Mouse (Mus musculus): Measurements from ENCODE around the gene Adamts4. TPM values are rescaled to one million over a fixed set of nuclear protein-coding genes. Genes with fewer than 3 reads are reported as not detected.
A peak's percentile ranks its signal among the peaks of the same experiment; 100 is the strongest.
"Not testable (repeated sequence)": the region's sequence is repeated elsewhere in the genome, so short reads cannot be mapped to it uniquely, and the experiment has no call there.

Adamts4 gene
- total and polyA plus RNA-seq, 2 experiments = 0.09 to 0.37 TPM

- TF ChIP-seq CTCF (IDR thresholded peaks at IDR 0.05; ENCODE audit: low read depth, low read length) (no peak), POLR2A (IDR thresholded peaks at IDR 0.05; ENCODE audit: extremely low read depth, insufficient read depth, low read length) (no peak)
- WGBS = 15% methylated on average over 5 of the region's 5 CpGs
- H3K36me3 ChIP-seq (ENCODE audit: control insufficient read depth, insufficient read depth, low read length) = peaks cover 6% of the 10 kb centered on the region; the same call in 1 of the 2 replicates
- peak overlapping the region; percentile 84 for H3K4me3 ChIP-seq (ENCODE audit: insufficient read depth, low read depth, low read length)
- no peaks in the 10 kb centered on the region for H3K27me3 ChIP-seq (ENCODE audit: control insufficient read depth, insufficient read depth, low read length)
- peak overlapping the region; percentile 87 for H3K9ac ChIP-seq (ENCODE audit: low read depth, low read length)
- peaks cover 6% of the 10 kb centered on the region; the same call in 1 of the 2 replicates for H3K79me2 ChIP-seq (ENCODE audit: control insufficient read depth, insufficient read depth, low read length)
- peak overlapping the region; percentile 94 for H3K27ac ChIP-seq (replicated peaks; ENCODE audit: insufficient read depth, low read depth, low read length)
- no peak for DNase-seq (ENCODE audit: extremely low read depth, low read depth, low spot score)
- H3K4me1 ChIP-seq (ENCODE audit: control insufficient read depth, insufficient read depth, low read length) = no peaks in the 10 kb centered on the region
Observed at GRCm38 (mm10) chr1:171293906-171294297, 43.7 kb downstream of the Adamts4 start.

- under 1% methylated on average over 42 of the region's 42 CpGs for WGBS
- Histone ChIP-seq H3K36me3 (ENCODE audit: control insufficient read depth, insufficient read depth, low read length) (peaks cover under 1% of the 10 kb centered on the region; the same call in 1 of the 2 replicates), H3K27ac (replicated peaks; ENCODE audit: insufficient read depth, low read depth, low read length) (peak within 1 kb of the TSS; percentile 94), H3K27me3 (ENCODE audit: control insufficient read depth, insufficient read depth, low read length) (no peaks in the 10 kb centered on the region), H3K4me3 (ENCODE audit: insufficient read depth, low read depth, low read length) (peak within 1 kb of the TSS; percentile 84), H3K4me1 (ENCODE audit: control insufficient read depth, insufficient read depth, low read length) (no peaks in the 10 kb centered on the region), H3K79me2 (ENCODE audit: control insufficient read depth, insufficient read depth, low read length) (peaks cover 6% of the 10 kb centered on the region; the same call in 1 of the 2 replicates), H3K9ac (ENCODE audit: low read depth, low read length) (peak within 1 kb of the TSS; percentile 87)
- TF ChIP-seq POLR2A (IDR thresholded peaks at IDR 0.05; ENCODE audit: extremely low read depth, insufficient read depth, low read length) (0 out of 2 replicates have a peak, but pooled peaks have one; percentile 18), CTCF (IDR thresholded peaks at IDR 0.05; ENCODE audit: low read depth, low read length) (no peak)
- peak; percentile 91 for DNase-seq (ENCODE audit: extremely low read depth, low read depth, low spot score)
Observed at GRCm38 (mm10) chr1:171294298-171295062, 44.3 kb downstream of the Adamts4 start, which contains the start of gene Ufc1. Ufc1 (minus strand) TSS chr1:171295024.

GRCm38 (mm10) chr1:171295063-171295402, 44.8 kb downstream of the Adamts4 start:
- Histone ChIP-seq H3K27me3 (ENCODE audit: control insufficient read depth, insufficient read depth, low read length) (no peaks in the 10 kb centered on the region), H3K4me3 (ENCODE audit: insufficient read depth, low read depth, low read length) (peak overlapping the region; percentile 84), H3K4me1 (ENCODE audit: control insufficient read depth, insufficient read depth, low read length) (no peaks in the 10 kb centered on the region), H3K27ac (replicated peaks; ENCODE audit: insufficient read depth, low read depth, low read length) (no peak overlapping the region), H3K79me2 (ENCODE audit: control insufficient read depth, insufficient read depth, low read length) (peaks cover 6% of the 10 kb centered on the region; the same call in 1 of the 2 replicates), H3K9ac (ENCODE audit: low read depth, low read length) (no peak overlapping the region), H3K36me3 (ENCODE audit: control insufficient read depth, insufficient read depth, low read length) (no peaks in the 10 kb centered on the region)
- DNase-seq (ENCODE audit: extremely low read depth, low read depth, low spot score) = no peak
- TF ChIP-seq POLR2A (IDR thresholded peaks at IDR 0.05; ENCODE audit: extremely low read depth, insufficient read depth, low read length) = no peak
- WGBS = 11% methylated on average over 3 of the region's 3 CpGs

GRCm38 (mm10) chr1:171298226-171298625, 48.0 kb downstream of the Adamts4 start:
- Histone ChIP-seq H3K4me1 (ENCODE audit: control insufficient read depth, insufficient read depth, low read length) (no peaks in the 10 kb centered on the region), H3K27me3 (ENCODE audit: control insufficient read depth, insufficient read depth, low read length) (no peaks in the 10 kb centered on the region), H3K79me2 (ENCODE audit: control insufficient read depth, insufficient read depth, low read length) (no peaks in the 10 kb centered on the region), H3K4me3 (ENCODE audit: insufficient read depth, low read depth, low read length) (no peak overlapping the region), H3K9ac (ENCODE audit: low read depth, low read length) (no peak overlapping the region), H3K27ac (replicated peaks; ENCODE audit: insufficient read depth, low read depth, low read length) (no peak overlapping the region), H3K36me3 (ENCODE audit: control insufficient read depth, insufficient read depth, low read length) (no peaks in the 10 kb centered on the region)
- DNase-seq (ENCODE audit: extremely low read depth, low read depth, low spot score) = no peak
- WGBS = 72% methylated on average over 3 of the region's 3 CpGs
- TF ChIP-seq CTCF (IDR thresholded peaks at IDR 0.05; ENCODE audit: low read depth, low read length) (no peak), POLR2A (IDR thresholded peaks at IDR 0.05; ENCODE audit: extremely low read depth, insufficient read depth, low read length) (no peak)

GRCm38 (mm10) chr1:171306157-171306556, 55.9 kb downstream of the Adamts4 start:
- not testable (repeated sequence) for H3K27me3 ChIP-seq (ENCODE audit: control insufficient read depth, insufficient read depth, low read length); H3K4me1 ChIP-seq (ENCODE audit: control insufficient read depth, insufficient read depth, low read length); H3K36me3 ChIP-seq (ENCODE audit: control insufficient read depth, insufficient read depth, low read length); H3K9ac ChIP-seq (ENCODE audit: low read depth, low read length); H3K79me2 ChIP-seq (ENCODE audit: control insufficient read depth, insufficient read depth, low read length); DNase-seq (ENCODE audit: extremely low read depth, low read depth, low spot score); H3K27ac ChIP-seq (replicated peaks; ENCODE audit: insufficient read depth, low read depth, low read length); H3K4me3 ChIP-seq (ENCODE audit: insufficient read depth, low read depth, low read length)
- WGBS = 70% methylated on average over 5 of the region's 5 CpGs

GRCm38 (mm10) chr1:171309321-171309720, 59.1 kb downstream of the Adamts4 start:
- Histone ChIP-seq H3K27me3 (ENCODE audit: control insufficient read depth, insufficient read depth, low read length) (no peaks in the 10 kb centered on the region), H3K4me1 (ENCODE audit: control insufficient read depth, insufficient read depth, low read length) (no peaks in the 10 kb centered on the region), H3K9ac (ENCODE audit: low read depth, low read length) (no peak overlapping the region), H3K4me3 (ENCODE audit: insufficient read depth, low read depth, low read length) (no peak overlapping the region), H3K79me2 (ENCODE audit: control insufficient read depth, insufficient read depth, low read length) (no peaks in the 10 kb centered on the region), H3K27ac (replicated peaks; ENCODE audit: insufficient read depth, low read depth, low read length) (no peak overlapping the region), H3K36me3 (ENCODE audit: control insufficient read depth, insufficient read depth, low read length) (no peaks in the 10 kb centered on the region)
- WGBS = 45% methylated on average over 2 of the region's 2 CpGs
- no peak for DNase-seq (ENCODE audit: extremely low read depth, low read depth, low spot score)
- TF ChIP-seq POLR2A (IDR thresholded peaks at IDR 0.05; ENCODE audit: extremely low read depth, insufficient read depth, low read length) (no peak), CTCF (IDR thresholded peaks at IDR 0.05; ENCODE audit: low read depth, low read length) (no peak)

Other genes starting within 250 kb of the Adamts4 start
- 8.4 and 10.3 TPM in 2 replicates for gene Fcgr4, start 231.5 kb upstream of the Adamts4 start, total RNA-seq (2014; rRNA removed)
- gene Fcgr4, start 231.5 kb upstream of the Adamts4 start, polyA plus RNA-seq (2012; rRNA removed) = 3.1 and 4.5 TPM in 2 replicates
- 11.5 and 14.5 TPM in 2 replicates for gene Fcgr3, start 185.5 kb upstream of the Adamts4 start, total RNA-seq (2014; rRNA removed)
- 2.6 and 4.5 TPM in 2 replicates for gene Fcgr3, start 185.5 kb upstream of the Adamts4 start, polyA plus RNA-seq (2012; rRNA removed)
- gene Cfap126, start 136.5 kb upstream of the Adamts4 start, total RNA-seq (2014; rRNA removed) = 0.13 and 0.37 TPM in 2 replicates
- 1.5 and 3.5 TPM in 2 replicates for gene Cfap126, start 136.5 kb upstream of the Adamts4 start, polyA plus RNA-seq (2012; rRNA removed)
- 194 and 217 TPM in 2 replicates for gene Sdhc, start 99.8 kb upstream of the Adamts4 start, total RNA-seq (2014; rRNA removed)
- gene Sdhc, start 99.8 kb upstream of the Adamts4 start, polyA plus RNA-seq (2012; rRNA removed) = 375 and 403 TPM in 2 replicates
- gene Mpz, start 99.7 kb upstream of the Adamts4 start, total RNA-seq (2014; rRNA removed) = 0.07 and 0.09 TPM in 2 replicates
- gene Mpz, start 99.7 kb upstream of the Adamts4 start, polyA plus RNA-seq (2012; rRNA removed) = 0.27 and 0.83 TPM in 2 replicates
- gene Pcp4l1, start 54.2 kb upstream of the Adamts4 start, total RNA-seq (2014; rRNA removed) = 3.8 and 10.0 TPM in 2 replicates
- 10.5 and 15.0 TPM in 2 replicates for gene Pcp4l1, start 54.2 kb upstream of the Adamts4 start, polyA plus RNA-seq (2012; rRNA removed)
- gene Nr1i3, start 36.5 kb upstream of the Adamts4 start, total RNA-seq (2014; rRNA removed) = 178 and 264 TPM in 2 replicates
- 215 and 229 TPM in 2 replicates for gene Nr1i3, start 36.5 kb upstream of the Adamts4 start, polyA plus RNA-seq (2012; rRNA removed)
- 5.5 and 10.7 TPM in 2 replicates for gene Tomm40l, start 27.9 kb upstream of the Adamts4 start, total RNA-seq (2014; rRNA removed)
- gene Tomm40l, start 27.9 kb upstream of the Adamts4 start, polyA plus RNA-seq (2012; rRNA removed) = 6.7 and 9.7 TPM in 2 replicates
- gene Apoa2, start 25.4 kb upstream of the Adamts4 start, total RNA-seq (2014; rRNA removed) = 15,245 and 18,176 TPM in 2 replicates
- gene Apoa2, start 25.4 kb upstream of the Adamts4 start, polyA plus RNA-seq (2012; rRNA removed) = 28,168 and 29,095 TPM in 2 replicates
- 6.4 and 12.4 TPM in 2 replicates for gene Fcer1g, start 16.1 kb upstream of the Adamts4 start, total RNA-seq (2014; rRNA removed)
- gene Fcer1g, start 16.1 kb upstream of the Adamts4 start, polyA plus RNA-seq (2012; rRNA removed) = 21.3 and 50.7 TPM in 2 replicates
- 272 and 275 TPM in 2 replicates for gene Ndufs2, start 967 bp downstream of the Adamts4 start, total RNA-seq (2014; rRNA removed)
- 174 and 195 TPM in 2 replicates for gene Ndufs2, start 967 bp downstream of the Adamts4 start, polyA plus RNA-seq (2012; rRNA removed)
- gene B4galt3, start 19.9 kb downstream of the Adamts4 start, total RNA-seq (2014; rRNA removed) = 4.8 and 6.4 TPM in 2 replicates
- 16.1 and 23.9 TPM in 2 replicates for gene B4galt3, start 19.9 kb downstream of the Adamts4 start, polyA plus RNA-seq (2012; rRNA removed)
- 11.0 and 14.4 TPM in 2 replicates for gene Ppox, start 30.8 kb downstream of the Adamts4 start, total RNA-seq (2014; rRNA removed)
- 19.6 and 31.2 TPM in 2 replicates for gene Ppox, start 30.8 kb downstream of the Adamts4 start, polyA plus RNA-seq (2012; rRNA removed)
- 4.3 and 7.2 TPM in 2 replicates for gene Usp21, start 37.6 kb downstream of the Adamts4 start, total RNA-seq (2014; rRNA removed)
- 20.2 and 23.8 TPM in 2 replicates for gene Usp21, start 37.6 kb downstream of the Adamts4 start, polyA plus RNA-seq (2012; rRNA removed)
- gene Ufc1, start 44.6 kb downstream of the Adamts4 start, total RNA-seq (2014; rRNA removed) = 96.5 and 103 TPM in 2 replicates
- 30.3 and 34.5 TPM in 2 replicates for gene Ufc1, start 44.6 kb downstream of the Adamts4 start, polyA plus RNA-seq (2012; rRNA removed)
- 14.7 and 15.8 TPM in 2 replicates for gene Dedd, start 78.7 kb downstream of the Adamts4 start, total RNA-seq (2014; rRNA removed)
- 28.3 and 34.1 TPM in 2 replicates for gene Dedd, start 78.7 kb downstream of the Adamts4 start, polyA plus RNA-seq (2012; rRNA removed)
- gene Nit1, start 95.2 kb downstream of the Adamts4 start, total RNA-seq (2014; rRNA removed) = 128 and 132 TPM in 2 replicates
- 120 and 139 TPM in 2 replicates for gene Nit1, start 95.2 kb downstream of the Adamts4 start, polyA plus RNA-seq (2012; rRNA removed)
- 21.6 and 26.6 TPM in 2 replicates for gene Pfdn2, start 95.2 kb downstream of the Adamts4 start, total RNA-seq (2014; rRNA removed)
- 13.1 and 15.2 TPM in 2 replicates for gene Pfdn2, start 95.2 kb downstream of the Adamts4 start, polyA plus RNA-seq (2012; rRNA removed)
- not detected in 2 replicates for gene Klhdc9, start 110.4 kb downstream of the Adamts4 start, total RNA-seq (2014; rRNA removed)
- 0.05 TPM in 1 of 2 replicates, not detected in the other for gene Klhdc9, start 110.4 kb downstream of the Adamts4 start, polyA plus RNA-seq (2012; rRNA removed)
- 0.09 and 0.20 TPM in 2 replicates for gene Nectin4, start 119.7 kb downstream of the Adamts4 start, total RNA-seq (2014; rRNA removed)
- 0.09 and 0.16 TPM in 2 replicates for gene Nectin4, start 119.7 kb downstream of the Adamts4 start, polyA plus RNA-seq (2012; rRNA removed)
- 2.4 and 2.8 TPM in 2 replicates for gene Arhgap30, start 138.5 kb downstream of the Adamts4 start, total RNA-seq (2014; rRNA removed)
- 1.3 and 2.0 TPM in 2 replicates for gene Arhgap30, start 138.5 kb downstream of the Adamts4 start, polyA plus RNA-seq (2012; rRNA removed)
- gene Usf1, start 160.9 kb downstream of the Adamts4 start, total RNA-seq (2014; rRNA removed) = 27.2 and 33.7 TPM in 2 replicates
- gene Usf1, start 160.9 kb downstream of the Adamts4 start, polyA plus RNA-seq (2012; rRNA removed) = 39.4 and 44.7 TPM in 2 replicates
- gene Tstd1, start 168.5 kb downstream of the Adamts4 start, total RNA-seq (2014; rRNA removed) = 26.6 and 27.8 TPM in 2 replicates
- 50.6 and 57.2 TPM in 2 replicates for gene Tstd1, start 168.5 kb downstream of the Adamts4 start, polyA plus RNA-seq (2012; rRNA removed)
- 39.1 and 56.8 TPM in 2 replicates for gene F11r, start 187.1 kb downstream of the Adamts4 start, total RNA-seq (2014; rRNA removed)
- gene F11r, start 187.1 kb downstream of the Adamts4 start, polyA plus RNA-seq (2012; rRNA removed) = 47.7 and 60.4 TPM in 2 replicates

Measured in liver, adult 2 months (tissue).